Mouse (Mus musculus) urinary bladder, postnatal 10 days (tissue): ENCODE measurements at regions not wholly inside any gene's neighbourhood (a gene's known extent, or its start where the extent isn't known, plus 50 kb on each side); places are given as distances from the start of the nearest gene placed in this dataset.
"Not testable (repeated sequence)": the region's sequence is repeated elsewhere in the genome, so short reads cannot be mapped to it uniquely, and the experiment has no call there.

Source experiments
- DNase-seq: peaks from one replicate; pipeline ENCODE4 v3.0.0; 2022; ENCODE audit warnings: low spot score

GRCm38 (mm10) chr11:22573166-22573565 lies 61.3 kb downstream of the Tmem17 start:
- DNase-seq, result no peak

- no peak for DNase-seq
These were observed 61.9 kb downstream of the Tmem17 start for GRCm38 (mm10) chr11:22573802-22574201.

GRCm38 (mm10) chr11:22574506-22574905 lies 62.6 kb downstream of the Tmem17 start:
- no peak for DNase-seq

GRCm38 (mm10) chr11:22584100-22584487 lies 72.2 kb downstream of the Tmem17 start:
- DNase-seq, result no peak

GRCm38 (mm10) chr11:22584488-22585158 lies 72.7 kb downstream of the Tmem17 start:
- DNase-seq, result no peak

GRCm38 (mm10) chr11:22587691-22588241 lies 75.9 kb downstream of the Tmem17 start:
- DNase-seq, result no peak

- DNase-seq, result no peak
These were observed 76.7 kb downstream of the Tmem17 start for GRCm38 (mm10) chr11:22588546-22588945.

GRCm38 (mm10) chr11:22589901-22590300 lies 78.0 kb downstream of the Tmem17 start:
- DNase-seq, result no peak

- DNase-seq, result not testable (repeated sequence)
These were observed 79.2 kb downstream of the Tmem17 start for GRCm38 (mm10) chr11:22591050-22591449.

GRCm38 (mm10) chr11:22592706-22593105 lies 80.8 kb downstream of the Tmem17 start:
- no peak for DNase-seq

- DNase-seq, result no peak
These were observed 84.4 kb downstream of the Tmem17 start for GRCm38 (mm10) chr11:22596076-22596804.

- no peak for DNase-seq
These were observed 84.9 kb downstream of the Tmem17 start for GRCm38 (mm10) chr11:22596805-22597149.

GRCm38 (mm10) chr11:22600370-22600769 lies 88.5 kb downstream of the Tmem17 start:
- no peak for DNase-seq

- DNase-seq, result no peak
These were observed 90.1 kb downstream of the Tmem17 start for GRCm38 (mm10) chr11:22601977-22602376.

GRCm38 (mm10) chr11:22602610-22603009 lies 90.7 kb downstream of the Tmem17 start:
- no peak for DNase-seq

GRCm38 (mm10) chr11:22603397-22603796 lies 91.5 kb downstream of the Tmem17 start:
- DNase-seq, result no peak

- no peak for DNase-seq
These were observed 94.5 kb downstream of the Tmem17 start for GRCm38 (mm10) chr11:22606380-22606779.

- DNase-seq, result no peak
These were observed 95.8 kb downstream of the Tmem17 start for GRCm38 (mm10) chr11:22607645-22608044.

- no peak for DNase-seq
These were observed 97.1 kb downstream of the Tmem17 start for GRCm38 (mm10) chr11:22608945-22609344.

GRCm38 (mm10) chr11:22610433-22611101 lies 98.7 kb downstream of the Tmem17 start:
- no peak for DNase-seq

- no peak for DNase-seq
These were observed 99.4 kb downstream of the Tmem17 start for GRCm38 (mm10) chr11:22611102-22611869.

- DNase-seq, result no peak
These were observed 101.6 kb downstream of the Tmem17 start for GRCm38 (mm10) chr11:22613500-22613899.
